Mouse (Mus musculus) heart, postnatal 0 days (tissue): ENCODE measurements at regions not wholly inside any gene's neighbourhood (a gene's known extent, or its start where the extent isn't known, plus 50 kb on each side); places are given as distances from the start of the nearest gene placed in this dataset.

Source experiments
- CTCF ChIP-seq: IDR thresholded peaks from 2 replicates; pipeline ENCODE4 v1.5.1; 2016; ENCODE audit warnings: antibody characterized with exemption, control low read depth, low read depth
- EP300 ChIP-seq: IDR thresholded peaks from 2 replicates; pipeline ENCODE4 v1.6.1; 2016; ENCODE audit warnings: antibody characterized with exemption, low read depth

GRCm38 (mm10) chr13:91367896-91368556 is 92.1 kb upstream of the Ssbp2 start:
- TF ChIP-seq CTCF: no peak
- TF ChIP-seq EP300: no peak
